Mouse (Mus musculus) forebrain, postnatal 0 days (tissue): ENCODE data around the gene Rgs12. TPM values are rescaled to one million over a fixed set of nuclear protein-coding genes. Genes with fewer than 3 reads are reported as not detected.

Source experiments
- ATAC-seq: fragments of 200-750 bp; cut with Nextera tagmentation; 2 replicates; pipeline ENCODE4 v1.8.0; 2017; ENCODE audit warnings: mild to moderate bottlenecking, moderate library complexity
- DNase-seq: peaks from one replicate; pipeline ENCODE4 v3.0.0-alpha.2; 2015
- H3K27ac ChIP-seq: fragments of 300-500 bp; sonication (generic); 2 replicates; pipeline ENCODE4 v1.5.1; 2014; ENCODE audit warnings: low read depth, mild to moderate bottlenecking, antibody characterized with exemption, low read length, moderate library complexity, mixed read lengths
- H3K27me3 ChIP-seq: fragments of 300-500 bp; sonication (generic); 2 replicates; pipeline ENCODE4 v1.6.1; 2014; ENCODE audit warnings: mild to moderate bottlenecking, low read length, mixed read lengths; ENCODE audit not compliant: insufficient read depth
- H3K36me3 ChIP-seq: fragments of 300-500 bp; sonication (generic); 2 replicates; pipeline ENCODE4 v1.6.1; 2014; ENCODE audit warnings: mild to moderate bottlenecking, moderate library complexity; ENCODE audit not compliant: insufficient read depth
- H3K4me1 ChIP-seq: fragments of 300-500 bp; sonication (generic); 2 replicates; pipeline ENCODE4 v1.6.1; 2014; ENCODE audit warnings: antibody characterized with exemption; ENCODE audit not compliant: insufficient read depth
- H3K4me2 ChIP-seq: fragments of 300-500 bp; sonication (generic); 2 replicates; pipeline ENCODE4 v1.6.1; 2014; ENCODE audit warnings: low read depth, mild to moderate bottlenecking, moderate library complexity
- H3K4me3 ChIP-seq: fragments of 300-500 bp; sonication (generic); 2 replicates; pipeline ENCODE4 v1.5.1; 2014; ENCODE audit warnings: low read depth, low read length, mixed read lengths
- H3K9ac ChIP-seq: fragments of 300-500 bp; sonication (generic); 2 replicates; pipeline ENCODE4 v1.6.1; 2014; ENCODE audit warnings: mild to moderate bottlenecking
- H3K9me3 ChIP-seq: fragments of 300-500 bp; sonication (generic); 2 replicates; pipeline ENCODE4 v1.6.1; 2016; ENCODE audit warnings: low read length
- CTCF ChIP-seq: sonication (generic); IDR thresholded peaks from 2 replicates; pipeline ENCODE4 v1.5.1; 2016; ENCODE audit warnings: antibody characterized with exemption, control low read depth, low read depth
- WGBS: fragments of 180-500 bp; shearing (Covaris S2); extraction: QIAGEN DNeasy Blood & Tissue Kit; methylation state at CpG from one replicate; pipeline ENCODE4 v1.1.7; 2014; 5-methylcytosine and 5-hydroxymethylcytosine counted together
- polyA plus RNA-seq: library from polyadenylated mRNA; unstranded; fragments of >200 nt; fragmentation: Nextera tagmentation; extraction: Ambion mirVana; gene quantifications from 2 replicates; pipeline ENCODE4 v1.2.1, GENCODE M21; 2015
- total RNA-seq: library from RNA; depleted of rRNA; stranded (reverse); fragments of >200 nt; gene quantifications from 2 replicates; pipeline ENCODE4 v1.2.3, GENCODE M21; 2014

The Rgs12 gene
- total and polyA plus RNA-seq, 2 experiments from 2014 or later: 34.5 to 73.8 TPM

DNA sequence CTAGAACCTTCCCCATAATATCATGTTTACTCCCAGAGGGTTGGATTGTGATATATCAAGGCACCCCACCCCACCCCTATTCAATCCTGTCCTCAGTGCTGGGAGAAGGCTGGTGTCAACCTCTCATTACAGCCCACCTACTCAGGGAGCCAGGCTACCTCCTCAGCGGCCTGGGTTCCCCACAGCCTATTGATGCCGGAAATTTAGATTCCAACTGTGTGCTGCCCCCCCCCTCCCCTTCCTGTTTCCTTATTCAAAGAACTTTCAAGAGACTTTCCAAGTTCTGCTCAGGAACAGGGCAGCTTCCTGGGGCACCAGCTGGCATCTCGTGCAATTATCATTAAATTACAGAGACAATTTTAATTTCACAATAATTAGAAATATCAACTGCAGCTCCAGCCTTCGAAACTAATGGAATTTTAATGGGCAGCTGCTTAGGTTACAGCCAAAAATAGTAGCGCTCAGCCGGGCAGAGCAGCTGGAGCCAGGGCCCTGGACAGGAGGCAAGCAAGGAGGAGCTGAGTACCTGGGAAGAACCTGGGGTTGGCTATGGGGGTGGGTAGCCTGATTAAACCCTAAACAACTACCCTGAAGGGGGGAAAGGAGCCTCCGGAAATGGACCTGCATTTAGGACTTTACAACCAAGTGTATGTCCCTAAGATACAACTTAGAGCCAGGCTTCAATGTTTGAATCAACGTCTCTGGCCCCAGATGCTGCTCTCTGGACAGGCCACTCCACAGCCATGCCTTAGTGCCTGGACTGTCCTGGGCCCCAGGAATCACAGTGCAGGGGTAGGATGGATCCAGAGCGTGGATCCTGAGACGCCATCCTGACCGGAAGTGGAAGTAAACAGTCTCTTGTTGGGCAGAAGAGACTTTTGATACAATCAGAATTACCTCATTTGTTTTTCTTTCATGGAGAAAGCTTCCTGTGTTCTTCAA, 17.5 kb upstream of the Rgs12 start:
- no peak for TF ChIP-seq CTCF
- H3K4me2 ChIP-seq: no peak overlapping the region
- 38% methylated on average over 11 of the region's 11 CpGs for WGBS
- H3K27me3 ChIP-seq: no peaks in the 10 kb centered on the region
- H3K4me3 ChIP-seq: no peak overlapping the region
- no peaks in the 10 kb centered on the region for H3K36me3 ChIP-seq
- H3K9ac ChIP-seq: no peak overlapping the region
- H3K9me3 ChIP-seq: no peaks in the 10 kb centered on the region
- ATAC-seq: peak; percentile 43
- DNase-seq: no peak
- peaks cover 3% of the 10 kb centered on the region; the same call in 1 of the 2 replicates for H3K4me1 ChIP-seq
- peak overlapping the region; percentile 59 for H3K27ac ChIP-seq

DNA sequence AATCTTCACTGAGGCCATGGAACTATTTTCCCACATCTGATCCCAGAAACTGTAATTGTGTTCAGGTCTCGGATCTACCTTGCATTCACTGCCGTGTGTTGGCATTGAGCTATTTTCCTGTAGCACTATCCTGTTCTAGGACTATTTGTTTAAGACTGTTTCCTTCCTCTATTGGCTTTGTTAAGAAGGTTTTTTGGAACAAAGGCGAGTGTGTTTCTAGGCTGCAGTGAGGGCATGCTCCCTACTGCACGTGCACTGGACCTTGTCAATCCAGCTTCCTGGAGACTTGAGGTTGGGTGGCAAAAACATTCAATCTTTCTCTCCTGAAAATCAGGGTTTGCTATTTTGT, 16.8 kb upstream of the Rgs12 start:
- Histone ChIP-seq H3K27me3 (no peaks in the 10 kb centered on the region), H3K36me3 (no peaks in the 10 kb centered on the region), H3K4me2 (no peak overlapping the region), H3K9ac (no peak overlapping the region), H3K9me3 (no peaks in the 10 kb centered on the region), H3K4me3 (no peak overlapping the region), H3K27ac (peak overlapping the region; percentile 59; the same call in 1 of the 2 replicates), H3K4me1 (peaks cover 3% of the 10 kb centered on the region; the same call in 1 of the 2 replicates)
- ATAC-seq: no peak
- DNase-seq: no peak
- TF ChIP-seq CTCF: no peak
- WGBS: 31% methylated on average over 4 of the region's 4 CpGs

DNA sequence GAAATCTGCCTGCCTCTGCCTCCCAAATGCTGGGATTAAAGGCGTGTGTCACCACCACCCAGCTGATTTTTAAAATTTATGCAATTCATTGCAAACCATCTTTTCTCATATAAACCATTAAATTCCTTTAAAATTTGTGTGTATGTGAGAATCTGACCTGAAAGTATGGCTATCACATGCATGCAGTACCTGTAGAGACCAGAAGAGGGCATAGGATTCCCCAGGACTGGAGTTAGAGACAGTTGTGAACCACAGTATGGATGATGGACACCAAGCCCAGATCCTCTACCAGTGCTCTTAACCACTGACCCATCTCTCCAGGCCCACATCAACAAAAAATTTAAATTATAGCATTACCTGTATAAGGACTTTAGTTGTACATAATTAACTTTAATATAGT, 15.8 kb upstream of the Rgs12 start:
- Histone ChIP-seq H3K4me2 (no peak overlapping the region), H3K27me3 (no peaks in the 10 kb centered on the region), H3K36me3 (no peaks in the 10 kb centered on the region), H3K9ac (no peak overlapping the region), H3K4me3 (no peak overlapping the region), H3K27ac (no peak overlapping the region), H3K9me3 (no peaks in the 10 kb centered on the region), H3K4me1 (peaks cover 3% of the 10 kb centered on the region; the same call in 1 of the 2 replicates)
- DNase-seq: no peak
- WGBS: 95% methylated on average over 1 of the region's 1 CpGs
- TF ChIP-seq CTCF: peak; percentile 54
- ATAC-seq: no peak

DNA sequence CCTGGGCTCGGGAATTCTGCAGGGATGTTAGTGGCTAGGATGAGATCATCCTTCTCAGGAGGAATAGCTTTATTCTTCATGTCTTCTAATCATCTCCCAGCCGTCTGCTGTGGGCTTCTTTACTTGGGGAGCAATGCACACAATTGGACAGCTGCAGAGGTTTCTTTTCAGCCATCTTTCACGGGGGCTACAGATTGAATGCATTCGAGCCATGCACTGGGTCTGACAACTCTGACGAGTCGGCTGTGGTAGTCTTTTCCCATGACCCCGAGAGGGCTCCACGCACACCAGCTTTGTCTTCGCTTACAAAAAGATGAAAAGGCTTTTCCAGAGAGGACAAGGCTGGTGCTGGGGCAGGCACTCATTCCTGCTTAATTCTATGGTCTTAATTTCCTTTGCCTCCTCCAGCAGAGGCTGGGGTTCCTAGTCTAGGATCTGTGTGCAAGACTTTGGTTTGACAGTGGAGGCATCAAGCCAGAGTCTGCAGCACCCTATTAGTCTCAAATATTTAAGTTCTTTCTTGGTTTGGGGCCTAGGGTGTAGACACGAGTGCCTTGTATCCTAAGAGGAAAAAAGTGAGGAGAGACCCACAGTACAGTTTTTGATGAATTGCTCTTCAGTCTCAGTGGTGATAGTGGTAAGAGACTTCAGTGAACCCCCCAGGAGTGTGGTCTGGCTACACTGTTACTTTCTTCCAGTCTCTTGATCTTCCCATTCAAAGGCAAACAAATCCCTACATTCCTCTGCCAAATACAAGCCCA, 7.4 kb upstream of the Rgs12 start:
- WGBS: 11% methylated on average over 10 of the region's 10 CpGs
- H3K27ac ChIP-seq: no peak overlapping the region
- no peak overlapping the region for H3K9ac ChIP-seq
- no peaks in the 10 kb centered on the region for H3K36me3 ChIP-seq
- no peaks in the 10 kb centered on the region for H3K4me1 ChIP-seq
- no peaks in the 10 kb centered on the region for H3K27me3 ChIP-seq
- no peaks in the 10 kb centered on the region for H3K9me3 ChIP-seq
- H3K4me2 ChIP-seq: no peak overlapping the region
- ATAC-seq (no peak), DNase-seq (no peak)
- no peak for TF ChIP-seq CTCF
- no peak overlapping the region for H3K4me3 ChIP-seq

DNA sequence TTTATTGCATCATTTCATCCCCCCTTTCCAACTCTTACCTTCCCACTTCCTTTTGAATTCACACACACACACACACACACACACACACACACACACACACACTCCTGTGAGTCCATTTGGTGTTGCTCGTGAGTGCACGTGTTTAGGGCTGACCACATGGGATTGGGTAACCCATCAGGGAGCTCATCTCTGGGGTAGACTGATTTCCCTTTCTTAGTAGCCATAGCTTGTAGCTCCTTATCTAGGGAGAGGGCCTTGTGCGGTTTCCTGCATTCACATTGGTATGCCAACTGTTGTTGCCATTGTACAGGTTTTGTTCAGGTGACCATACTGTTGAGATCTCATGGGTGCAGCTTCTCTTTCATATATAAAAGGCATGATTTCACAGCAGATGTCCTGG, 5.8 kb upstream of the Rgs12 start:
- no peak for DNase-seq
- ATAC-seq: no peak
- Histone ChIP-seq H3K36me3 (no peaks in the 10 kb centered on the region), H3K27ac (no peak overlapping the region), H3K9ac (no peak overlapping the region), H3K9me3 (no peaks in the 10 kb centered on the region), H3K4me2 (no peak overlapping the region), H3K4me1 (no peaks in the 10 kb centered on the region), H3K27me3 (no peaks in the 10 kb centered on the region), H3K4me3 (no peak overlapping the region)
- TF ChIP-seq CTCF: no peak
- 95% methylated on average over 3 of the region's 3 CpGs for WGBS

DNA sequence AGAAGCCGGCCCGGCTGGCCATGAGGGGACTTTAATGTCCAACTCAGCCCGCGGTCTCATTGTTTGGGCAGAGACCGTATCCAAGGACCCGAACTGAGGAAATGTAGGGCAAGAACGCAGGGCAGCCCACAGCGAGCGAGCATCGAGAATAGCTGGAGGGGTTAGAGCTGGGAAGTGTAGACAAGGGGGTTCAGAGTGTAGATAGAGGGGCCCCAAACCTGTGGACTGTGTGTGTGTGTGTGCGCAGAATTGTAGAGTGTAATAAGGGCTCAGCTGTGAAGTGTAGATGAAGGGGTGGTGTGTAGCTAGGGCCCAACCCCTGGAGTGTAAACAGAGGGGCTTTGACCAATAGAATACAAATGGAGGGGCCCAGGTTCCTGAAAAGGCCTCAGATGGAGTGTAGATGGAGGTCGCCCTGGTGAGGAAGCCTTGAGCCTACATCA, 545 bp downstream of the Rgs12 start:
- Histone ChIP-seq H3K4me2 (peak overlapping the region; percentile 87), H3K9me3 (no peaks in the 10 kb centered on the region), H3K4me3 (peak overlapping the region; percentile 77), H3K4me1 (peaks cover 18% of the 10 kb centered on the region), H3K27ac (peak overlapping the region; percentile 78), H3K27me3 (no peaks in the 10 kb centered on the region), H3K36me3 (no peaks in the 10 kb centered on the region), H3K9ac (peak overlapping the region; percentile 83)
- no peak for TF ChIP-seq CTCF
- ATAC-seq (peak; percentile 42), DNase-seq (no peak)
- 1% methylated on average over 12 of the region's 12 CpGs for WGBS
